Mouse (Mus musculus): Measurements from ENCODE around the gene Dclk3.

GRCm38 (mm10) chr9:111400089-111400488 is 38.8 kb upstream of the Dclk3 start:
- TF ChIP-seq CTCF (IDR thresholded peaks at IDR 0.05; ENCODE audit: extremely low read depth, insufficient read depth, low read length) (no peak), POLR2A (IDR thresholded peaks at IDR 0.05; ENCODE audit: extremely low read depth, insufficient read depth, low read length) (no peak)
